Mouse (Mus musculus) thymus, postnatal 14 days (tissue): ENCODE measurements around the gene Cadm2.

Experiments used
- DNase-seq: peaks from one replicate; pipeline ENCODE4 v3.0.0; 2021

Cadm2 gene

DNA sequence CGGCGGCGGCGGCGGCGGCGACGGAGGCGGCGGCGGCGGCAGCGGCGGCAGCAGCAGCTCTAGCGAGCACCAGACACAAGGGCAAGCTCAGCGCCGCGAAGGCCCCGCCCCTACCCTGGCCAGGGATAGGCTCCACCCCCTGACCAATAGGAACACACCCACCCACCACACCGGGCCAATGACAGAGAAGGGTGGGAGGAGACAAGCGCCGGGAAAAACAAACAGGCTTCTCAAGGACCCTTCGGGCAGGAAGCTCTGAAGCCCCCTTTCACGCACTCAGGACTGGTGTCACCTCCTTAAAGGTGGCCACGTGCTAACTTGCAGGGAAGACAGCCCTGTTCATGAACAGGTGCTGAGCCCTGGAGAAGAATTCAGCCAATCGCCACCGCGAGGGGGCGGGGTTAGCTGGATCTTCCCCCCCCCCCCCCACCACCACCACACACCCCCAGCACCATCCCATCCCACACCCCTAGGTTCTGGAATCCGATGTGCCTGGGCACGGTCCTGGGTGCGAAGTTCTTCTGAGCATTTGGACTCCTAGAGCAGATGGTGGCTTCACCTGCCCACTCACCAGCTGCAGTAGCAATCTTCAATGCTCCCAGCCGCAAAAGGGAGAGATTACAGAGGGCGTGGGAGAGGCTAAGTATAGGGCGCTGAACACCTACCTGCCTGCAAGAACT, at the start of gene Cadm2:
Gene Cadm2 (minus strand): TSS at position 83 of the 680 bp plus-strand sequence.
- DNase-seq = peak; percentile 54

DNA sequence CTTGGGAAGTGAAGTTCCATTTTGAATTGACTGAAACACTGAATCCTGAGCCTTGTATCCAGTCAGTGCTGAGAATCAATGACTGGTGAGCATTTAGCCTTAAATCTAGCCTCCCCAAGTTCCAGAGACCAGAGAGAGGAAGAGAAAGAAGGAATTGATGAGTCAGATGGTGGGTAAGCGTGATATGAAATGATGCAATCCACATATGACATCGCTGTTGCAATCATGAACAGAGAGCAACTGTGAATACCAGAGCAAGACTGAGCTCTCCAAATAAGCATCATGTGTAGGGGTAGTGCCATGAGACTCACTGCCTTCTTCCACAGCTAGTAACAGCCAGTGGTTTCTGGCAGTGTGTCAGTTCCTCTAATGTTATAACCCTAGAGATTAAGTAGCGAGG, 26.2 kb upstream of the Cadm2 start:
- DNase-seq = no peak

DNA sequence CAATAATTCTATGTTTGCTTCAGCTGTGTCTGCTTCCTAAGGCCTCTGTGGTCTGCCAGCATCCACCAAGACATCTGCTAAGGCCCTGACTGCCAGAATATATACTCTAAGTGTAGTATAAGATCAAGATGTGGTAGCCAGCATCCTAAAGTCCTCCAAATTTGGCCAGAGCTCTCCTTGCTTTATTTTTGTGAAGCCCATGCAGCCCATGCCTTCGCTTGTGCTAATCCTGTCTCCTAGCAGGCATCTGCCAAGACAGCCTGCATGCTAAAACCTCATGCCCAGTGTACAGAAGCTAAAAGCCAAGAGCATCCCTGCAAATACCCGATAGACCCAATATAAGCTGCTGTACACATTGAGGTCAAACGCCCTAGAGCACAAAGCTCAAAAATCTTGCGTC, 22.9 kb upstream of the Cadm2 start:
- DNase-seq = no peak

DNA sequence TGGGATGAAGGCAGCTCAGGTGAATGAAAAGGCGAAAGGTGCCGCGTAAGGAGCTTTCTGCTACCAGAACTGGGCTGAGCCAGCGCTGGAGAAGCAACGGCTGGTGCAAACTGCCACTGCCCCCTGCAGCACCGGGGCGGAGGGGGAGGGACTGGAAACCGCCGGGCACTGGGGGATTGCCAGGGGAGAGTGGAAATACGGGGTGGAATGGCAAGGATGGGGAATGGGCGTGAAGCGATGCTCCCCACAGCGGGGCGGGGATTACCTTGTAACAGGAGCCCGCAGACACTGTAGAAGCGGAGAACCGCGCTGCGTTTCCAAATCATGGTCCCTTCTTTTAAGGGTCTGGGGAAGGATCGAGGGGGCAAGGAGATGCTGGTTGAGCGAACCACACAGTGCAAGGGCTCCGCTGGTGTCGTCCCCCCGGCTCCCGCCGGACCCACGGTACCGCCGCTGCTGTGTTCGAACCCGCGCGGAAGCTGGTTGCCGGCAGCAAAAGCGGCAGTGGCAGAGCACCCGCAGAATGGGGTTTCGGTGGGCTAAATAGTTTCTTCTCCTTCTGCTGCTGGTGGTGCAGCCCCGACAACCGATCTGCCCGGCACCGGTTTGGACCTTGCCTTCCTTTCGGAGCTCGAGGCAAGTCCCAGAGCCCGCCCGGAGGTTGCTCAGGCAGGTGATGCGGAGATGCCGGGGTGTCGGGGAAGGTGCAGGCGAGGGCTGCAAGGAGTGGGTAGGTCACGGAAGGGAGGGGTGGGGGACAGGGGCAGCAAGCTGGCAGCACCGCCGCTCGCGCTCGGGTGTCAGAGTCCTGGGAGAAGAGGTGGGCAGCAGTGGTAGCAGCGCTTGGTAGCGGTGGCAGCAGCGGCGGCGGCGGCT, 564 bp downstream of the Cadm2 start:
- DNase-seq = no peak

- no peak for DNase-seq
Measured at GRCm38 (mm10) chr16:67619416-67619815, 1.3 kb downstream of the Cadm2 start.

- DNase-seq = no peak
Measured at GRCm38 (mm10) chr16:67618817-67619216, 1.9 kb downstream of the Cadm2 start.

DNA sequence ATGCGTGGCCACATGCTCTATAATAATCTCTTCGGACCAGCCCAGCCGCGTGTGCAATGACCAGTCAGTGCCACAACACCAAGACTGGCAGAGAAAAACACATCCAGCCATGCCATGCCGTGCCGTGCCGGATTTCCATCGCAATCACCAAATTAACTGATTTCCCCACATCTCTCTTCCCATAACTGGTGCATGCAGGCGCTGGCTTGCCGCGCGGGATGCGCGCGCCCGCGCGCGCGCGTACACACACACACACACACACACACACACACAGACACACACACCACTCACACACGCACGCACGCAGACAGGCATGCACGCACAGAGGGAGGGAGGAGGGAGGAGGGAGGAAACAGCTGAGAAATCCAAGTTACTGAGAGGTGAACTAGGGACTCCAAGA, 2.9 kb downstream of the Cadm2 start:
- DNase-seq = no peak

GRCm38 (mm10) chr16:67617256-67617655, 3.5 kb downstream of the Cadm2 start:
- no peak for DNase-seq

DNA sequence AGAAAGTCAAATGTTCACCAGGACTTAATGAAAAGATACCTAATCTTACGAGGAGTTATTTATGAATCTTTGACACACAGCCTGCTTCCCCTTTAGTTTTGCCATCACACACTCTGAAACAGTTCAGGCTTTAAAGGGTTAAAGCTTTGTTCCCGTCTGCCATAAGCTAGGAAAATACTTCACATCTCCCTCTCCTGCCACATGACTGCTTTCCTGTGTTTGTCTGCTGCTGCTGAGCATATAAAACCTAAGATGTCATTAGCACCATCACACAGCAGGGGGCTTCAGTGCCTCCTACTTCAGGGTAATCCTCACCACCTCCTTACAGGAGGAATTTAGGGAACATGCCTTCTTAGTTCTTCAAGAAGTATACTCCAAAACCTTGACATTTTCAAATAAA, 6.8 kb downstream of the Cadm2 start:
- no peak for DNase-seq

GRCm38 (mm10) chr16:67610904-67611681, 9.6 kb downstream of the Cadm2 start:
- no peak for DNase-seq

DNA sequence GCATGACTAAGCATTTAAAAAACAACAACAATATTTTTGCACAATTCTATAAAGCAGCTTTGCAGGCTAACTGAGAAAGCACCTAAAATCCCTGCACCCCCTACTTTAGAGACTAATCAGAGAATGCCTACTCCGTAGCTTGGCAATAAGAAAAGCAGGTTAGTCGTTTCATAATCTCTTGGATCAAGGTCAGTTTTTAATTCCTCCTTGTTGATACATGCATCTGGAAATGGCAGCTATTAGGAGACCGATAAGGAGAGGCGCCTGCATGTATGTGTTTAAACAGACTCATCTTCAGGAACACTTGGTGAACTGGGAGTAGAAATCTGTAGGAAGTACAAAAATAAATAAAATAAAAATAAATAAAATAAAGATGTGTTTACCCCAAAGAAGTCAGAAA, 11.6 kb downstream of the Cadm2 start:
- DNase-seq = no peak

DNA sequence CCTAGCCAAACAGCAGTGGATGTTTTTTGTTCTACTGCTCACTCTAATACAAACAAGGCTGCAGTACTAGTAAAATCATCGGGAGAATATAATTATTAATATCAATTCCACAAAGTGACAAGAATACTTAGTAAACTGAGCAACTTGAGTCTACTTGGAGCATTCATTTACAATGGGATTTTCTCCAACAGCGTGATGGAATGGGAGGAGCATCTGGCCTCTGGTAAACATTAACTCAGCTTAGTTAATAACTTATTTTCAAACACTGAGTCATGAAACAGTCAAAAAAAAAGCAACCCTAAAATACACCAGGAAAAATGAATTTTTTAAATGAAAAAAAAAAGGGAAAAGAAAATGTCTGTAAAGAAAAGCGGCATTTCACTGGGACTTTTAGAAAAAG, 12.2 kb downstream of the Cadm2 start:
- DNase-seq = no peak

DNA sequence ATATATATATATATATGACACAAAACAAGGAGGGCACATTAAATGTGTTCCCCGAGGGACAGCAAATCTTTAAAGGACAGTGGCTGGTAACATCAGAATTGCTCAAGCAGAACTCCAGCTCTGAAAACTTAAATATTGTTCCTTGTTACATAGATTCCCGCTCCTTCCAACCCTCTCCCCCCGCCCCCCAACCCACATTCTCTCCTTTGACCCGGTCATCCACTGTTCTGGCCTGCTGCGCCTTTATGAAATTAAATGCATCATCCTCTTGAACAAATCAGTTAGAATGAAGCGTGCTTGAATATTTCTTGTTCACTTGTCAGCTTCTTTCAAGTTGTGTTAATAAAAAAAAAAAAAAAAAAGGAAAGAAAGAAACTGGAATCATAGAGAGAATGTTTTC, 15.0 kb downstream of the Cadm2 start:
- DNase-seq = no peak

DNA sequence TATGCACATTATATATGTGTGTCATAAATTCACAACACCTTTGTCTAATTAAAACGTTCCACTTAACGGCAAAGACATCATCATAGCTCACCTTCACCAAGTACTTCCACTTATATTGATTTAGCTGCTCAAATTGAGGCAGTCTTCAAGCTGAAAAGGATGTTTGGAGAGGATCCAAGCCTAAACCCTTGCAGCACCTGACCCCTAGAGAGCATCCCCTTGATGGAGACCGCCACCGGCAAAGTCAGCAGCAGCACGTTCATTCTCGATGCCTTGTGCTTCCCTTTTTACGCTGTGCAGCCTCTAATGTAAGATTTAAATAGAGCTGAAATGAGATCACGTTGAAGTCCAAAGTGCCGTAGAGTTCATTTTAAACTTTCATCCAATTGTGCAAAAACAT, 20.7 kb downstream of the Cadm2 start:
- DNase-seq = no peak

- no peak for DNase-seq
Measured at GRCm38 (mm10) chr16:67598841-67599240, 21.9 kb downstream of the Cadm2 start.

DNA sequence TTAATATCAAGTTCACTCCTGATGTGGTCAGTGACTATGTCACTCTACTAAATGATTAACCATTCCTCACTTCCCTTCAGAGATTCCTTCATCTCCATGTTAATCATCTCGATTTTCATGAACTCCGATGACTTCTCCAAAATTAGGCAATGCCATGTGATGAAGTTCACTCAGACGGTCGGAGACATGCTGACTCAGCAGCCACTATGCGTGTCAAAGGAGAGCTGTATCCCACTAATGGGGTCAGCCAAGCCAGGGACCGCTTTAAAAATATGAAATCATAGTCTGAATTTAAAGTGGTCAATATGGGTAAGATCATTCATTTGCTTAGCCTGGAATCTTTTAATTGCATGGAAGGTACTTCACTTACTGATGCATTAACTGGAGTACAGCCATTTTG, 29.7 kb downstream of the Cadm2 start:
- DNase-seq = no peak

DNA sequence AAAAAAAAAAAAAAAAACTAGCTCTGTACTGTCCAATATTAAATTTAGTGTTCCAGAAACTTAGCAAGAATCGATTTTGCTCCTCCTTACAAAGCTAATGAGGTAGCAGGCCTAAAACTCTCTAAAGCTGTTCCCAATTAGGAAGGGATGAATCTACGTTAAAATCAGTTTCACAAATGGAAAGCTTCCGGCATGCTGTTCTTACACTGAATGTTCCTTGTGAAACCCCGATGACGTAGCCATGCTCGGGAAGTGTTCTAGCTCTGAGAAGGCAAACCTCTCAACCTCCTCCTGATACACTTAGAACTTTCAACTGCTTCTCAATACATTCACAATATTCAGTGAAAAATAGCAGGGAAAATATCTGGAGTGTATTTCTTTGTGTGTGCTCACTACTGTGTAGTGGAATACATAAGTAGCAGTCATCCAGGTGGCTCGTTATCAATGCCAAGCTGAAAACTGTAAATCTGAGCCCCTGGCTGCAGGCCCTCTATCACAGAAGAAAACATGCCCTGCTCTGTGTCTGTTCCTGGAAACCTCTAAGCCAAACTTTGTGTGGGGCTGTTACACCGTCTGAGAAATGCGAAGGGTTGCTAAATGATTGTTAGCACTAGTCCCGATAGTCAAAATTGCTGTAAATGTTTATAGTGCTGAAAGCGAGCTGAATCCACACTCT, 41.7 kb downstream of the Cadm2 start:
- no peak for DNase-seq

DNA sequence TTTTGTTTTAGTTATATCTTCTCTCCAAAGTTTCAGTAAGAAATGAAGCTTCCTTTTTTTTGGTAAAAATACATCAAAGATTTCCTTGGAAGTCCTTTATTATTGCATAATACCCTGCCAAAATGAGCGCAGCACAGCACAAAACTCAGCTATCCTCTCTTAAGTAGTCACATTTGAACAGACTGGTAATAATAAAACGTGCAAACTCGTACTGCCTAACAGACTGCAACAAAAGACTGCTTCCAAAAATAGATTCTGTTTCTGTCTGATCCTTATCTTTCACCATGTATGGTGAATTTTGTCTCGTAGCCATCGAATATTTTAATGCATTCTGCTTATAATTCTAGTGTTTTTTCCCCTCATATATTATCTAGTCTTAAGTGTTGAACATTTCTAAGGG, 45.2 kb downstream of the Cadm2 start:
- no peak for DNase-seq

DNA sequence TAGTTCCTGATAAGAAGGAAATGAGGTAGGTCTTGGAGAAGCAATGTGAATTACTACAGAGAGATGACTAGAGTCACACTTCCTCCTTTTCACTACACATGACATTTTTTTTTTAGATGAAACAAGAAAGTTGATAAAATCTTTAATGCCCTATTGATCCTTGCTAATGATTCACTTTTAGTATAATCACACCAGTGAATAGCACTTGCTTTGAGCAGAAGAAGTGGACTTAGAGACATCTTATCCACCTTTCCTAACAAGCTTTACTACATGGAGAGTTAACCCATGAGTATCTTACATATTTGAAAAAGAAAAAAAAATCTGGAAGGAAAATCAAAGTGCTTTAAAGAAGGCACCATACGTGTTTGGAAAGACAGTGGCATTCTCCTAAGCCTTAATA, 93.7 kb downstream of the Cadm2 start:
- no peak for DNase-seq

GRCm38 (mm10) chr16:67524878-67525277, 95.8 kb downstream of the Cadm2 start:
- no peak for DNase-seq

GRCm38 (mm10) chr16:67518311-67518710, 102.4 kb downstream of the Cadm2 start:
- DNase-seq = no peak

DNA sequence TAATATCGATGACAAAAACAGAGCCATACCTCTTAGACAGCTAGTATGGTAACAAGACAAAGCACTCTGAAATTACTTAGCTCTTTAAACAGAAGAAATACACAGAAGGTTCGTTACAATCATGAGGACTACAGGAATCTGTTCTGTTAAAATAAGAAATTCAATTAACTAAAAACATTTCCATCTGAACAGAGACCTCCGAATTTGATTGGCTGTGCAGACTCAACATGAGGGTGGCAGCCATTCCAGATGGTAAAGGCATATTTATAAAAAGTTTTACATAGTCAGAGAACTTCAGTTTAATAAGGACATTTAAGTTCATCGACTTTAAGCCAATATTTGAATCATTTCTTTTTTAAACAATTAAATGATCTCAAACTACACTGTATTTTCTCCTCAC, 105.2 kb downstream of the Cadm2 start:
- DNase-seq = no peak

GRCm38 (mm10) chr16:67509079-67509478, 111.6 kb downstream of the Cadm2 start:
- no peak for DNase-seq
